Mouse (Mus musculus): ENCODE measurements around the gene Tmprss5.

The Tmprss5 gene

DNA sequence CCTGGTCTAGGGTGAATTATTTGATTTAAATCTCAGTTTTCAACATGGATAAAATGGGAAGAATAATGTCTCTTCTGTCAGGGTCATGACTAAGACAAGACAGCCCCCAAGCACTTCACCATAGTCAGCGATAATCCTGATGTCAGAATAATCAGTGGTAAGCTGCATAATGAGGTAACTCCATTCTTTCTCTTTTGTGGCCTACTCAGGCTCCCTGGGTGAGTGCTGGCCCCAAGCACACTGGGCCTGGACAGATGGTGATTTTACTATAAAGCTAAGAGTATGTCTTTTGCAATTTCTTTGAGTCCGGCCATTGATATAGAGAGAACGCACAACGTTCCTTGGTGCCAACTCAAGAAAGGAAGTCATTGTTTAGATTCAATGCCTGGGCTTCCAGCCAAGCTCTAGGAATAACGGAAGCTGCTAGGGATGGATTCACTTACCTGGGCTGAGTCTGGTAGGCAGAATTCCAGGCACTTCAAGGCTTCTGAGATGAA, 49.5 kb downstream of the Tmprss5 start:
- POLR2A ChIA-PET = interaction anchor here in 1 of 4 experiments (0.6 kb wide), 1 partner anchor 77 kb away, joined by 3 read pairs; no protein-coding TSS in a partner anchor
- CTCF ChIA-PET = interaction anchor here in 2 of 4 experiments (0.5 to 0.6 kb wide), 2 partner anchors 27 to 1642 kb away, joined by 3 read pairs; no protein-coding TSS in a partner anchor

DNA sequence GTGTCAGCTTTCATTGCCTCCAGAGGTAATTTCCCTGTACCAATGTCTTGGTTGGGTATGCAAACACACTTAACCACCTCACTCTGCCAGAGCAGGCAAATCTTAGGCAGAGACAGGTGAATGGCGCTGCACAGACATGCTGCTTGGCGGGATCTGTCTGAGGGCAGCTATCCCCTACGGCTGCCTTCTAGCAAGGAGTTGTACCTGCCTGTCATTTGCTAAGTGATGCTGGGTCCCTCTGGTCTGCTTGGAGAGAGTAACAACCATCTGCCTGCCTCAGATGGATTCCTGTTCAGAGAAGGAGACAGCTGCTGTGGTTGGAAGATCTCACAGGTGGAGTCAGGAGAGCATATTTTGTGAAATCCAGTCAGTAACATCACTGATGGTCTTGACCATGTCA, 62.8 kb downstream of the Tmprss5 start:
- POLR2A ChIA-PET = interaction anchor here in 1 of 4 experiments (0.7 kb wide), 1 partner anchor 1058 kb away, joined by 3 read pairs; no protein-coding TSS in a partner anchor
- CTCF ChIA-PET = no interaction called here

DNA sequence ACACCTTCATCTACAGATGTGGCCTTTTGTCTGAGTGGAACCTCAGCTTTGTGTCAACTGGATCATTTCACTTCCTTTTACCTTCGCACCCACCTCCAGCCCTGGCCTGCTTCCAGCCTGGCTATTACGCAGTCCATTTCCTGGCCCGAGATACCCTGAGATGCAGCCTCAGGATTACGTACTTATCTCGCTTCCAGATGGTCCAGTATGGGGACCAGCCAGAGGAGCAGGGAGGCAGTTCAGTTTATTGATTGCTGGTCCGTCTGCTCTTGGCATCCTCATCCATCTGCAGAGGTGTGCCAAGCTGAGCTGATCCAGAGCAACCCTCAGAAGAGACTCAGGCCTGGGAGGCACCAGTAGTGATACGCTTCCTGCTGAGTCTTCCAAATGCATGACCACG, 64.7 kb downstream of the Tmprss5 start:
- ChIA-PET CTCF (no interaction called here), POLR2A (no interaction called here)

DNA sequence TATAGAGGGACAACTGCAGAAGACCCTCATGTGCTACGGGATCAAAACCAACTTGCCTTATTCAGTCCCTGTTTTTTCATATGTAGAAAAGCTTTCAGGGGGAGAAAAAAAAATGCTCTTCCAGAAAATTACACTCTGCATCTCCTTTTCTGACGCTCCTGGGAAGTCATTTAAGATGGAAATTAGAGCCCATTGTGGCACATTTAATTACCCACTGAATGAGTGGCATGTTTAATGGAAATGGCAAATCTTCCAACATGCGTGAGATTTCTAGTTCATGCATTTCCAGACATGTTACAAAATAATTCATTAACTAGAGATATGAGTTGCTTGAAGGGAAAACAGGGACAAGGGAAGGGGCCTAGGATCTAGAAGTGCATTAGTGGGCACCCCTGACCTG, 66.0 kb downstream of the Tmprss5 start:
- POLR2A ChIA-PET = no interaction called here
- CTCF ChIA-PET = no interaction called here
